Mouse (Mus musculus) embryonic facial prominence, embryonic 11.5 days (tissue): ENCODE measurements around the gene Wfdc2. TPM values are rescaled to one million over a fixed set of nuclear protein-coding genes. Genes with fewer than 3 reads are reported as not detected.
A peak's percentile ranks its signal among the peaks of the same experiment; 100 is the strongest.
"Not testable (repeated sequence)": the region's sequence is repeated elsewhere in the genome, so short reads cannot be mapped to it uniquely, and the experiment has no call there.

Experiments used
- ATAC-seq: fragments of 200-750 bp; cut with Nextera tagmentation; replicated peaks from 2 replicates; pipeline ENCODE4 v1.8.0; 2017; ENCODE audit warnings: low read depth; ENCODE audit not compliant: insufficient number of reproducible peaks, low FRiP score, low TSS enrichment
- DNase-seq: peaks from one replicate; pipeline ENCODE4 v3.0.0-alpha.2; 2015; ENCODE audit warnings: low spot score
- H3K27ac ChIP-seq: fragments of 300-500 bp; sonication (generic); replicated peaks from 2 replicates; pipeline ENCODE4 v1.5.1; 2014; ENCODE audit warnings: mild to moderate bottlenecking, low read depth, low read length, control low read depth
- H3K27me3 ChIP-seq: fragments of 300-500 bp; sonication (generic); 2 replicates; pipeline ENCODE4 v1.6.1; 2014; ENCODE audit warnings: mild to moderate bottlenecking, low read length, moderate library complexity, mixed read lengths; ENCODE audit not compliant: control insufficient read depth, insufficient read depth
- H3K36me3 ChIP-seq: fragments of 300-500 bp; sonication (generic); replicated peaks from 2 replicates; pipeline ENCODE4 v1.6.1; 2014; ENCODE audit warnings: low read depth, mild to moderate bottlenecking, low read length, moderate library complexity, mixed read lengths; ENCODE audit not compliant: control insufficient read depth, insufficient read depth
- H3K4me1 ChIP-seq: fragments of 300-500 bp; sonication (generic); 2 replicates; pipeline ENCODE4 v1.6.1; 2014; ENCODE audit warnings: low read length, mixed read lengths; ENCODE audit not compliant: control insufficient read depth, insufficient read depth
- H3K4me2 ChIP-seq: fragments of 300-500 bp; sonication (generic); 2 replicates; pipeline ENCODE4 v1.6.1; 2014; ENCODE audit warnings: low read depth, mild to moderate bottlenecking, control low read depth, low read length, moderate library complexity
- H3K4me3 ChIP-seq: fragments of 300-500 bp; sonication (generic); 2 replicates; pipeline ENCODE4 v1.5.1; 2014; ENCODE audit warnings: low read depth, low read length, control low read depth
- H3K9ac ChIP-seq: fragments of 300-500 bp; sonication (generic); replicated peaks from 2 replicates; pipeline ENCODE4 v1.6.1; 2014; ENCODE audit warnings: mild to moderate bottlenecking, control low read depth, low read length
- H3K9me3 ChIP-seq: fragments of 300-500 bp; sonication (generic); replicated peaks from 2 replicates; pipeline ENCODE4 v1.6.1; 2016; ENCODE audit warnings: mild to moderate bottlenecking, low read length, inconsistent platforms, mixed read lengths; ENCODE audit not compliant: control insufficient read depth
- WGBS: fragments of 180-500 bp; shearing (Covaris S2); extraction: QIAGEN DNeasy Blood & Tissue Kit; methylation state at CpG from one replicate; pipeline ENCODE4 v1.1.7; 2014; 5-methylcytosine and 5-hydroxymethylcytosine counted together
- polyA plus RNA-seq: library from polyadenylated mRNA; unstranded; fragments of >200 nt; fragmentation: Nextera tagmentation; extraction: Ambion mirVana; gene quantifications from 2 replicates; pipeline ENCODE4 v1.2.1, GENCODE M21; 2014

Wfdc2 gene
- polyA plus RNA-seq, 1 experiment from 2014 or later, result 47.1 TPM

- Histone ChIP-seq H3K9ac (no peak overlapping the region), H3K27me3 (no peaks in the 10 kb centered on the region), H3K27ac (no peak overlapping the region), H3K4me2 (peak overlapping the region; percentile 74; the same call in 1 of the 2 replicates), H3K4me1 (peaks cover 4% of the 10 kb centered on the region; the same call in 1 of the 2 replicates), H3K36me3 (no peaks in the 10 kb centered on the region), H3K9me3 (no peaks in the 10 kb centered on the region), H3K4me3 (no peak overlapping the region)
- WGBS, result 78% methylated on average over 5 of the region's 5 CpGs
- no peak for ATAC-seq
- DNase-seq, result no peak
These were observed 2.1 kb downstream of the Wfdc2 start for GRCm38 (mm10) chr2:164564346-164564745.

GRCm38 (mm10) chr2:164566997-164567396 is 4.8 kb downstream of the Wfdc2 start:
- Histone ChIP-seq H3K4me1 (peaks cover 4% of the 10 kb centered on the region; the same call in 1 of the 2 replicates), H3K4me2 (no peak overlapping the region), H3K9me3 (no peaks in the 10 kb centered on the region), H3K9ac (no peak overlapping the region), H3K27me3 (no peaks in the 10 kb centered on the region), H3K36me3 (no peaks in the 10 kb centered on the region), H3K27ac (no peak overlapping the region), H3K4me3 (no peak overlapping the region)
- no peak for DNase-seq
- no peak for ATAC-seq
- WGBS, result 85% methylated on average over 2 of the region's 2 CpGs

- 86% methylated on average over 5 of the region's 5 CpGs for WGBS
- no peak overlapping the region for H3K4me2 ChIP-seq
These were observed 5.2 kb downstream of the Wfdc2 start for GRCm38 (mm10) chr2:164567460-164567859.

GRCm38 (mm10) chr2:164573359-164573758 is 11.1 kb downstream of the Wfdc2 start, which contains the start of gene Spint3:
Gene Spint3 (minus strand): TSS chr2:164573459.
- WGBS, result 82% methylated on average over 6 of the region's 6 CpGs
- H3K4me1 ChIP-seq, H3K9me3 ChIP-seq, H3K36me3 ChIP-seq, H3K27me3 ChIP-seq, H3K9ac ChIP-seq, H3K27ac ChIP-seq, H3K4me2 ChIP-seq, H3K4me3 ChIP-seq, DNase-seq, ATAC-seq: not testable (repeated sequence)

More at GRCm38 (mm10) chr2:164567460-164567859, 5.2 kb downstream of the Wfdc2 start:
- Histone ChIP-seq H3K27me3 (no peaks in the 10 kb centered on the region), H3K9ac (no peak overlapping the region), H3K36me3 (no peaks in the 10 kb centered on the region), H3K9me3 (no peaks in the 10 kb centered on the region), H3K4me1 (peaks cover 3% of the 10 kb centered on the region; the same call in 1 of the 2 replicates), H3K4me3 (no peak overlapping the region), H3K27ac (no peak overlapping the region)
- ATAC-seq, result no peak
- DNase-seq, result no peak

GRCm38 (mm10) chr2:164585025-164585725 is 23.0 kb downstream of the Wfdc2 start, which contains the start of gene Wfdc6a:
Gene Wfdc6a (minus strand): TSS chr2:164585447.
- H3K36me3 ChIP-seq, H3K4me3 ChIP-seq, H3K9ac ChIP-seq, H3K4me2 ChIP-seq, ATAC-seq, H3K27me3 ChIP-seq, H3K27ac ChIP-seq, H3K9me3 ChIP-seq, H3K4me1 ChIP-seq, DNase-seq: not testable (repeated sequence)
- WGBS, result 67% methylated on average over 13 of the region's 13 CpGs

- Histone ChIP-seq H3K36me3 (no peaks in the 10 kb centered on the region), H3K4me2 (no peak overlapping the region), H3K4me3 (no peak overlapping the region), H3K4me1 (no peaks in the 10 kb centered on the region), H3K27ac (no peak overlapping the region), H3K9me3 (no peaks in the 10 kb centered on the region), H3K9ac (0 out of 2 replicates have a peak overlapping the region, but pooled peaks have one; percentile 25), H3K27me3 (no peaks in the 10 kb centered on the region)
- DNase-seq (peak; percentile 81), ATAC-seq (0 out of 2 replicates have a peak, but pooled peaks have one; percentile 44)
- 5% methylated on average over 4 of the region's 4 CpGs for WGBS
These were observed 29.8 kb downstream of the Wfdc2 start for GRCm38 (mm10) chr2:164592014-164592413.

GRCm38 (mm10) chr2:164593494-164593893 is 31.3 kb downstream of the Wfdc2 start, which contains the start of gene Eppin:
Gene Eppin (minus strand): TSS chr2:164593594.
- no peak for DNase-seq
- Histone ChIP-seq H3K4me2 (no peak within 1 kb of the TSS), H3K9ac (no peak within 1 kb of the TSS), H3K36me3 (no peaks in the 10 kb centered on the region), H3K27ac (no peak within 1 kb of the TSS), H3K4me3 (no peak within 1 kb of the TSS), H3K27me3 (no peaks in the 10 kb centered on the region), H3K9me3 (no peaks in the 10 kb centered on the region), H3K4me1 (no peaks in the 10 kb centered on the region)
- WGBS, result 77% methylated on average over 4 of the region's 4 CpGs
- ATAC-seq, result no peak

GRCm38 (mm10) chr2:164600179-164600578 is 38.0 kb downstream of the Wfdc2 start:
- no peak for DNase-seq
- no peaks in the 10 kb centered on the region for H3K36me3 ChIP-seq
- no peak overlapping the region for H3K27ac ChIP-seq
- H3K27me3 ChIP-seq, result no peaks in the 10 kb centered on the region
- no peak overlapping the region for H3K4me3 ChIP-seq
- no peak overlapping the region for H3K9ac ChIP-seq
- no peak overlapping the region for H3K4me2 ChIP-seq
- no peaks in the 10 kb centered on the region for H3K4me1 ChIP-seq
- 64% methylated on average over 3 of the region's 3 CpGs for WGBS
- no peak for ATAC-seq
- no peaks in the 10 kb centered on the region for H3K9me3 ChIP-seq
